Mouse (Mus musculus): ENCODE data around the gene Pard6b. TPM values are rescaled to one million over a fixed set of nuclear protein-coding genes. Genes with fewer than 3 reads are reported as not detected.

Pard6b gene
- total RNA-seq, 4 experiments from 2014 or later, result 0.73 to 1.8 (median 1.2) TPM

DNA sequence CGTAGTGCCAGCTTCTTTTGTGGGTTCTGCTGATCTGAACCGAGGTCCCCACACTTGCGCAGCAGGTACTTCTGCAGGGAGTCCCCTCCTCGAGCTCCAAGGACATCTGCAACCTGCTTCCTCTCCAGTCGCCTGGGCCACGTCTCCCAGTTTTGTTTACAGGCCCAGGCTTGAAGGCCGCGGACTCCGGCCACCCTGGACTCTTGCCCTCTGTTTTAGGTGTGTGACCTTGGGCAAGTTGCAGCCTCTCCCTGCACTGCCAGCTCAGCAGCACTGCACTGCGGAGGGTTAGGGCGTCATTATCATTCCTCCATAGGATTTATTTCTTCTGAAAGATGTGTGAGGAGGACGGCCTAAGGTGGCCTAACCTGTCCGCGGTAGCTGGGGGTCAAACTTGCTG, 47.0 kb downstream of the Pard6b start:
- DNase-seq (ENCODE audit: low spot score in 2 of 2), result no peak

DNA sequence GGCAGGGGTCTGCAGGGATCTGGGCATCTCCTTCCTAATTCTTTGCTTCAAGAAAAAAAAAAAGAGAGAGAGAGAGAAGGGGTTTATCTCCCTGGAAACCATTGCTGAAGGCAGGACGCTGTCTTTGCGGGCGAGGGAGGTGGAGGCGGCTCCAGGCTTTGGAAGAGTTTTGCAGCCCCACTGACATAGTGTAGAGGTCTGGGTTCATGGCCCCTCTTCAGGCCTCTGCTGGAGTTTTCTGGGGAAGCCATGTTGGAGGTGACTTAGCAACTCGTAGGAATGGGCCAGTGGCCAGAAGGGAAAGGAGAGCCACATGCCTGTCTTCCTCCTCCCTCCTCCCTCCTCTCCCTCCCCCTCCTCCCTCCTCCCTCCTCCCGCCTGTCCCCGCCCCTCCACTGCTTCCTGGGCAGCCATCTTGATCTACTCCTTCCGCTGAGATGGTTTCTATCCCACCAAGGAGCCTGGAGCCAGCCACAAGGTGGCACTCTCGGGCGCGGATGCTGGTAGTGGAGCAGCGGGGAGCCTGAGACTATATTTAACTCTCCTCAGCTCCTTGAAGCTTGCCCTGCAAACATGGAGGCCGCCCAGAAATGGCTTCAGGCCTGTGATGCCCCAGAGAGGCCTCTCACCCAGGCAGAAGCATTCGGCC, 47.5 kb downstream of the Pard6b start:
- peak; percentile 39 to 52 for DNase-seq (ENCODE audit: low spot score in 2 of 2)

DNA sequence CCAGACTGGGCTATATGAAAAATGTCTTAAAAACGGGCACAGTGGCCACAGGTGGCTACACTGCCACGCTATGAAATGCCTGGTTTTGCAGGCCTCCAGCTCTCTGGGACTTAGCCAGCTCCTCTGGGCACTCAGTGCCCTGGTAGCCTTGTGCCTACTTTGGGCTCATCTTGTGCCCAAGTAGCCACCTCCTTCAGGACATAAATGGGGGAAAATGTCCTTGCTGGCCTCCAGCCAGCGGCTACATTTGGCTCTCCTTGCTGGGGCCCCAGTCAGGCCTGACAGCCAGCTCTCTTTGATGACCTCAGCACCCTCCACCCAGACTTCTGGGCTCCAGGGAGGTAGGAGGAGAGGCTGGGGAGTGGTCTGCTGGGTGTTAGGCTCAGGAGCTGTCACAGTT, 49.2 kb downstream of the Pard6b start:
- no peak for DNase-seq (ENCODE audit: low spot score in 2 of 2)

DNA sequence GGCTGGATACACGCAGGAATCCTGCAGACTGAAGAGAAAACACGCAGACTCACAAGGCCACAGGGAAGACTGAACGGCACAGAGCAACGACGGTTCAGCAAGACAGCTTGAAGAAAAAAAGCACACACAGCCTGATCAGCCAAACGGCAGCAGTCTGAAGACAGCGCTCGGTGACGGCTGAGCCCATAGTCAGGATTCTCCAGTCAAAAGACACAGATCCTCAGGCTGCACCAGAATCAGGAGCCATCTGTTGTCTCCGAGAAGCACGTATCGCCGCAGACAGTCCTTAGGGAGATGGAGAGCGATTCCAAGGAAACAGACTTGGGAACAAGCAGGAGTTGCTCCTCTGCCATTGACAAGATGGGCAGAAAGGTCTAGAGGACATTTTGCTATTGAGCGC, 56.4 kb downstream of the Pard6b start:
- DNase-seq (ENCODE audit: low spot score in 2 of 2), result no peak

DNA sequence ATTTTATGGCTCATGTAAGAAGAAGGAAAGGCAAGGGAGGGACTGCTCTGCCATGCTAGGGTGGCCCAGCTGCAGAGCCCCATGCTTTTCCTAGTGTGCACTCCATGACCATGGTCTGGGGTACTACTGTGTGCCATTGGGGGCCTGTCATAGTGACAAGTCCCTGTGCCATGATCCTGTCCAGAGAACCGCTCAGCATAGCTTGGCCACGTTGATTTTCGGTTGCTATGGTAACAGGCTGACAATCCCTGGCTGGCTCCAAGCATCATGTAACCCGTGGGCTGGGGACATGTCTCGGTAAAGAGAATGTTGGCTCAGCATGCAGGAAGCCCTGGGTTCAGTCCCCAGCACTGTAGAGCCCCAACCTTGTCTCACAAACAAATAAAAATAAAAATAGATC, 63.0 kb downstream of the Pard6b start:
- no peak for DNase-seq (ENCODE audit: low spot score in 2 of 2)

DNA sequence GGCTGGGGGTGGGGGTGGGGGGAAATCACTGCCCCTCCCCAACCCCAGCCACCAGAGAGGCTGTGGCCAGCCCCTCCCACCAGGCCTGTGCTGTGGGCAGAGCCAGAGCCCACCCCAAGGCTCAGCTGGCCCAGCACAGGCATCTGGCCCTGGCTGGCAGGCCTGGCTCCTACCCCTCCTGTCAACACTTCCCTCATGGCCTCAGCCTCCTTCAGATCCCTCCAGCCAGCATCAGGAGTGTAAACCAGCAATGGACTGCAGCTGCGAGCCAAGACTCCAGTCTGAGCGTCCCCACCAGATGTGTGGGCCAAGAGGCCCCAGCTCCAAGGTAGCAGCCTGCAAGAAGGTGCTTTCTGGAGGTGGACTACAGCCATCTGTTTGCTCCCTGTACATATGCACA, 64.6 kb downstream of the Pard6b start:
- no peak for DNase-seq (ENCODE audit: low spot score in 2 of 2)

- DNase-seq (ENCODE audit: low spot score in 2 of 2), result no peak
Measured at GRCm38 (mm10) chr2:168147722-168148432, 67.1 kb downstream of the Pard6b start.

DNA sequence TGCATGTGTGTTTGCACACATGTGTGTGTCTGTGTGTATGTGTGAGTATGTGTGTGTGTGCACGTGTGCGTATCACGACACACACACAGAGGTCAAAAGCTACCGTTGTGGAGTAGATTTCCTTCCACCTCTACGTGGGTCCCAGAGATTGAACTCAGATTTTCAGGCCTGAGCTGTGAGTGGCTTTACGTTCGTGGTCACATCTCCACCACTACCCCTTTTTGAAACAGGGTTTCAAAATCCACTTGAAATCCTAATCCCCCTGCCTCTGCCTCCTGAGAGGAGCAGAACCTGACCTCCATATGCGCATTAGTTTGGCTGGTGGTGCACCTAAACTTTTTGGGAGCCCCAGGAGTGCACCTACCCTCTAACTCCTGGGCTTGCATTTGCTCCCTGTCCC, 68.4 kb downstream of the Pard6b start:
- DNase-seq (ENCODE audit: low spot score in 2 of 2), result no peak

Small RNAs within 50 kb of the gene (microRNA-seq; reads per million reads assigned to microRNA genes)
- not detected for gene Gm24327

Other genes starting within 250 kb of the Pard6b start
- gene Ptpn1, start 148.9 kb upstream of the Pard6b start, total RNA-seq (2022), result 10 to 100 TPM; 10.6 to 16.5 (median 14.9) TPM
- gene Ripor3, start 70.4 kb upstream of the Pard6b start, total RNA-seq (2022), result under 1 TPM in 2 of 4 experiments, not detected in 2; 0.39 to 0.41 TPM
- 10 to 100 TPM in 3 of 4 experiments, 1 to 10 TPM in 1; 7.4 to 16.6 (median 13.8) TPM for gene Adnp, start 126.1 kb downstream of the Pard6b start, total RNA-seq (2022)
- gene Gm20716, start 149.4 kb downstream of the Pard6b start, total RNA-seq (2022), result 10 to 100 TPM; 10.1 to 16.6 (median 14.1) TPM
- gene Dpm1, start 149.6 kb downstream of the Pard6b start, total RNA-seq (2022), result 10 to 100 TPM; 49.6 to 72.9 (median 64.6) TPM
- 1 to 10 TPM; 4.4 to 5.9 (median 5.6) TPM for gene Mocs3, start 149.6 kb downstream of the Pard6b start, total RNA-seq (2022)
- under 1 TPM in 1 of 4 experiments, not detected in 3; 0.31 TPM for gene Kcng1, start 200.7 kb downstream of the Pard6b start, total RNA-seq (2022)